8 mouse cellular contexts compared by ENCODE assay signal in the genomic region with DNA sequence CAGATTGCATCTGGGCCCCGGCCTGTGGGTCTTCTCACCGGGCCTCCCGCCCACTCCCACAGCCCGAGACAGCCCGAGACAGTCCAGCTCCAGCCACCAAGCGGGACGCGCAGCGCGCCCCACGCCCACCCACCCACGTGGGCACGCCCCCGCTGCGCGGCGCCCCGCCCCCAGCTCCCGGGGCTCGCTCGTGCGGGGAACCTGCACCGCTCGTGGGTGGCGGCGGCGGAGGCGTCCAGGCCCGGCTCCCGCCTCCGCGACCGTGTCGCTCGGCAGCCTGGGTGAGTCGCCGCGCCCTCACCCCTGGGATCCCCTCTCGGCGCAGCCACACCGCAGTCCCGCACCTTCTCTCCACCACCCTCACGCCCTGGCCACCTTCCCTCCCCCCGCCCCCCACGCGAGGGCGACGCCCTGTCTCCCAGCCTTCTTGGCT. TPM values are rescaled to one million over a fixed set of nuclear protein-coding genes. Genes with fewer than 3 reads are reported as not detected.
DNase-seq lines count a peak whose midpoint lies in the region; ATAC-seq lines count a peak whose summit lies in the region.

No protein-coding gene starts in this region.

- peaks cover 41% of the 10 kb centered on the region for H3K4me1 ChIP-seq in hindbrain, embryonic 13.5 days (replicated peaks)
- H3K4me1 ChIP-seq in midbrain, embryonic 13.5 days (replicated peaks): peaks cover 14% of the 10 kb centered on the region

- H3K27me3 ChIP-seq in hindbrain, embryonic 13.5 days: peaks cover 63% of the 10 kb centered on the region
- H3K27me3 ChIP-seq in midbrain, embryonic 13.5 days: peaks cover 62% of the 10 kb centered on the region

- H3K4me3 ChIP-seq in hindbrain, embryonic 13.5 days: peak overlapping the region; percentile 69
- H3K4me3 ChIP-seq in midbrain, embryonic 13.5 days (replicated peaks): peak overlapping the region; percentile 62

- peak; percentile 75 for ATAC-seq in hindbrain, embryonic 13.5 days (ENCODE audit: low FRiP score)
- peak; percentile 67 for ATAC-seq in midbrain, embryonic 13.5 days

- H3K27ac ChIP-seq in hindbrain, embryonic 13.5 days: peak overlapping the region; percentile 72
- H3K27ac ChIP-seq in midbrain, embryonic 13.5 days: peak overlapping the region; percentile 30; the same call in 1 of the 2 replicates

- DNase-seq in cerebellum, postnatal 10 days: peak; percentile 38 to 48
- DNase-seq in cerebellum, adult 8-10 months: no peak
- peak; percentile 34 for DNase-seq in right cerebral cortex, adult 18-20 months
- no peak for DNase-seq in right cerebral cortex, postnatal 14 days
- DNase-seq in MN1 (ENCODE audit: low spot score): no peak
- no peak for DNase-seq in embryo, embryonic 10 days (ENCODE audit: low spot score)

- peak overlapping the region; percentile 85 for H3K9ac ChIP-seq in hindbrain, embryonic 13.5 days
- peak overlapping the region; percentile 77 for H3K9ac ChIP-seq in midbrain, embryonic 13.5 days (replicated peaks)

- no peaks in the 10 kb centered on the region for H3K36me3 ChIP-seq in hindbrain, embryonic 13.5 days
- no peaks in the 10 kb centered on the region for H3K36me3 ChIP-seq in midbrain, embryonic 13.5 days

- under 1% methylated on average over 19 of the region's 48 CpGs for WGBS in hindbrain, embryonic 13.5 days
- 0% methylated on average over 12 of the region's 48 CpGs for WGBS in midbrain, embryonic 13.5 days

- peak overlapping the region; percentile 74 for H3K4me2 ChIP-seq in hindbrain, embryonic 13.5 days
- peak overlapping the region; percentile 82 for H3K4me2 ChIP-seq in midbrain, embryonic 13.5 days (replicated peaks)

- H3K9me3 ChIP-seq in hindbrain, embryonic 13.5 days: no peaks in the 10 kb centered on the region
- H3K9me3 ChIP-seq in midbrain, embryonic 13.5 days: no peaks in the 10 kb centered on the region

RNA-seq across cellular contexts. Expression of gene Ndrg4, which starts 0.8 kb away (rescaled TPM):
- 224 and 229 TPM in 2 replicates for polyA plus RNA-seq in hindbrain, embryonic 13.5 days (2015; fragmentation: Nextera tagmentation; extraction: Ambion mirVana)
- 159 and 168 TPM in 2 replicates for polyA plus RNA-seq in midbrain, embryonic 13.5 days (2015; fragmentation: Nextera tagmentation; extraction: Ambion mirVana)

RNA-seq across cellular contexts. Expression of gene Setd6, which starts 38.1 kb away (rescaled TPM):
- polyA plus RNA-seq in hindbrain, embryonic 13.5 days (2015; fragmentation: Nextera tagmentation; extraction: Ambion mirVana): 23.6 and 23.7 TPM in 2 replicates
- polyA plus RNA-seq in midbrain, embryonic 13.5 days (2015; fragmentation: Nextera tagmentation; extraction: Ambion mirVana): 22.1 and 23.6 TPM in 2 replicates

RNA-seq across cellular contexts. Expression of gene Gins3, which starts 44.4 kb away (rescaled TPM):
- polyA plus RNA-seq in hindbrain, embryonic 13.5 days (2015; fragmentation: Nextera tagmentation; extraction: Ambion mirVana): 8.1 and 8.2 TPM in 2 replicates
- 10.6 and 12.9 TPM in 2 replicates for polyA plus RNA-seq in midbrain, embryonic 13.5 days (2015; fragmentation: Nextera tagmentation; extraction: Ambion mirVana)

Comparison
In these comparisons a context has a peak if more than half of its experiments do, and no peak if none do; other contexts are left out.
1. DNase-seq: peak in cerebellum, postnatal 10 days (2 of 2) and right cerebral cortex, adult 18-20 months (single experiment); none in cerebellum, adult 8-10 months (single experiment), right cerebral cortex, postnatal 14 days (single experiment), MN1 (single experiment) and embryo, embryonic 10 days (single experiment).